Mouse (Mus musculus): ENCODE results near the gene Thrb. TPM values are rescaled to one million over a fixed set of nuclear protein-coding genes. Genes with fewer than 3 reads are reported as not detected.

The Thrb gene
- total RNA-seq, 2 experiments from 2014 or later, result 27.0 to 92.2 TPM

DNA sequence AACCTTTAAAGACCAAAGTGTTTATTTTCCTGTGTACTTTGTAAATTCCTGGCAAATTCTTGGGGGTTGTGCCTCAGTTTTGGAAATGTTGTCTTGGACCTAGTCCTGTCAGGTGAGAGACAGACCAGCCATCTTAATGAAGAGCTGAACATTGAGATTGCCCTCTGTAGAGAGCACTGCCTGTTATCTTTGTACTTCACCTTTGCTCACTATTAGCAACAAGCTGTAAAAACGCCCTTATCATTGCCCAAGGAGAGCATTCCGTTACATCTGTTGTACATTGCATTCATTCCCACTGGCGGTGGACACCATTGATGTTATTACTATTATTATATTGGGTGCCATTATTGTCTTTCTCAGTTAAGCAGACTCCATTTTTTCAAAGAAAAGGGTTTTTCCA lies 40.2 kb downstream of the Thrb start:
- no peak for DNase-seq (ENCODE audit: low spot score in 2 of 2)

DNA sequence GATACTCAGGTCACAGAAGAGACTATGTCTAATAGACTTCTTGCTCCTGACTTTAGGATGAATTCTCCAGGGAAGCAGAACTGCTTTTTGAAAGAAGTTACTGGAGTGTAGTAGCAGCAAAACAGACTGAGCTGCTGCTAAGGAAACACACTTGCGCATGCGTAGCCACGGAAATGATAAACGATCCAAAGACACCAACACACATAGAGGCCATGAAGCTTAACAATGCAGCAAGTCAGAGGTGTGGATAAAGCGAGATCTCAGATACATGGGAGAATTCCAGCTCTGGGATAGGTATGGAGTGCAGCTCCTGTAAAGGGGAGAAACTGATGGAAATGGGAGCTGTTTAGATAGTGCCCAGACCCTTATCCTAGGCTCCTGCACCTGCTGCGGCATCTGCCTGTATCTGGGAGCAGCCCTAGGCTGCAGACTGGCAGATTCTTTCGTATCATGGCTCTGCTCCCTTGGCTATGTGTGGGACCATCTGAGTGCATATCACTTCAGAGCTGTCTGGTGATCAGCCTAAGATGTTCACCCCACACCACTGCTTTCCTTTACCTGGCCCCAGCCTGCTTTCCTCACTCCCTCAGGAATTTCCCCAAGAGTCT lies 53.3 kb downstream of the Thrb start:
- no peak for DNase-seq (ENCODE audit: low spot score in 2 of 2)

DNA sequence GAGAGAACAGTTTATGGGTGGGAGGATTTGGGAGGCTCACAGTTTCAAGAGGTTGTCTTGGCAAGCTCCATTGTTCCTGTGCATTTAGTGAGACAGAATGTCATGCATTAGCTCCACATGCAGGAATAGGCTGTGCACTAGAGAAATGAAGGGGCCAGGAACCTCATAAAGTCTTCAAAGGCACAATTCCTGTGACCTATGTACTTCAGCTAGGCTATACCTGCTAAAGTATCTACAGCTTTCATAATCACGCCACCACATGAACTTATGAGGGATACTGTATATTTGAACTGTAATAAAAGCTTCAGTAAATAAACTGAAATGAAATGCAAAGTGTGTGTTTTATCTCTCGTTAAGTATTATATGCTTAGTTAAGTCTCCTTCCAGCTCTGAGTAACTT lies 59.4 kb downstream of the Thrb start:
- no peak for DNase-seq (ENCODE audit: low spot score in 2 of 2)

DNA sequence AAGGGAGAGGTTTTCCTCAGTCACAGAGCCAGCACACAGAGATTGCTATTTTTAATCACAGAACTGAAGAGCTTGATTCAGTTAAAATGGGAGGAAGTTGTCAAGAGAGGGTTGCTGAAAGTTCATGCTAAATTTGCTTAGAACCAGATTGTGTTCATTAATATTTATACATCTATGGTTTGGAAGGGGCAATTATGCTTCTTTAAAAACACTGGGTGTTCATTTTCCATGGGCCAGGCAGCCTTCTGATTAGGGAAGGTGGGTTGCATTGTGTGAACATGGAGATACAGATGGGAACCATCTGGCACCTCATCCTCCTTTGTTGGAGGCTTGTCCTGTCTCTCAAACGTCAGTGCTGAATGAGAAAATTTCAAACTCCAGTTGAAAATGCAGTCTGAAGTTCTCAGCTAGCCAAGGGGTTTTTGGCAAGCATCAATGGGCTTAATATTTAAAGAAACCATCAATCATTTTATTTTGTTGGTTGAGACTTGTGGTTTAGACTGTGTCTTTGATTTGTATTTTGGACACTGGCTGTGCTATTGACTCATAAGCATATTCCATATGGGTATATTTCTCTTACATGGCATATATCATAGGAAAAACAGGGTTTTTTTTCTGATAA lies 62.9 kb downstream of the Thrb start:
- no peak for DNase-seq (ENCODE audit: low spot score in 2 of 2)

DNA sequence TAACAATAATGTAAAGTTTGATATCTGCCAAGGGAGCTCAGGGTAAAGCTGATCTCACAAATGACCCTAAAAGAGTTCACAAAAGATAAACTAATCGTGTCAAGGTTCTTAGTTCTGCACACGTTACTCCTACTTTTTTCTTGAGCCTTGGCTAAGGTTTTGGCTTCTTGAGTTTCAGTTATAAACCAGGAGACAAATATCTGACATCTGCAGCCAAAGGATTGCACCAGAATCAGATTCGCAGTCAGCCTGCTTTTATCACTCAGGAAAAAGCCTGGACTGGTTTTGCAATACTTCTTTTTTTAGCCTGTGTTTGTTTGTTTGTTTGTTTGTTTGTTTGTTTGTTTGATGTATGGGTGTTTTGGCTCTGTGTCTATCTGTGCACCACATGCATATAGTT lies 64.5 kb downstream of the Thrb start:
- DNase-seq (ENCODE audit: low spot score in 2 of 2), result no peak

DNA sequence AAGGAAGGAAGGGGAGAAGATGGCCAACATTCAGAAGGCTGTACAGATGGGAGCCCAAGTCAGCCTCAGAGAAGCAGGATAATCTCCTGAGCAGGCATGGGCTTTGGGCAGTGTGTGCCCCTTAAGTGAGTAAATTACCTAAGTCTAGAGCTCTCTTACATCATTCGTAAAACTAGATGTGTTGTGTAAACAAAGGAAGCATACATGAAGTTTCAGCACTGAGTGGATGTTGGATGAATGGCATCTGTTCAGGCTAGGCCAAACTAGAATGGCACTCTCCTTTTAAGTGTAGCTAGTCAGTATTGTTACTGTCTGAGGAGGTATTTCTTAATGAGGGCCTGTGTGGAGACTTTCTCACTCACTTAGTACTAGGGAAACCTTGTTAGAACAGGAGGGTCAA lies 66.8 kb downstream of the Thrb start:
- no peak for DNase-seq (ENCODE audit: low spot score in 2 of 2)

DNA sequence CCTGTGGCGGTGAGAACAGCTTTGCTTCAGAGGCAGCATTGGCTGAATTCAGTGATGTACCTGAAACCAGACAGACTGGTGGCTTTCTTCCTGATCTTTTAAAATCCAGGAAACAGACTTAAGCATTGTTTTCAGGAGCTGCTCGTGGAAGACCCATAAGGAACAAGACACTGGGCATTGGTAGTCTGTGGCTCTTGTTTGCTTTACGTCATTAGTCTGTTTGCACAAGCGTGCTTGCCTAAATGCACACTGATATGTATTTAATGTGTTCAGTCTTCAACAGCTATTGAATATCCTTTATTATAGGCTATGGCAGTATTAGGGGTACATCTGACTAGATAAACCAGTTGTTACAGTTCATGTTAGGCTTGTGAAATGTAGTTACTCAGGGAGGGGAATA lies 67.8 kb downstream of the Thrb start:
- DNase-seq (ENCODE audit: low spot score in 2 of 2), result no peak

DNA sequence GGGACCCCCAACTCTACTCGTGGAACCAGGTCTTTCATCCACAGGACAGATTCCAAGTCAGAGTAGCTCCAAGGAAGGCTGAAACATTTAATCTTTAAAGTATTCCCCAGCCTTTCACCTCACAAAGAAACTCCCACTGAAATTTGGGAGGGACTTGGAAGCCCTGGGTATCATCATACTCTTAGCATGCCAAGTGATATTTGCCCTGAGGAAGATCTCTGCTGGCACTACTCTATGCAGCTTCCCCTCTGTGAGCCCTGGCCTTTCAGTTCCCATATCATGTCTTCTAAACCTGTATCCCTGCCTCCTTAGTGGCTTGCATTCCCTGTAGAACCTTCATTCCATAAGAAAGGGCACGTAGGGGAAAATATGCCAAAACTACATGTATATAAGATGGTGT lies 68.8 kb downstream of the Thrb start:
- no peak for DNase-seq (ENCODE audit: low spot score in 2 of 2)

DNA sequence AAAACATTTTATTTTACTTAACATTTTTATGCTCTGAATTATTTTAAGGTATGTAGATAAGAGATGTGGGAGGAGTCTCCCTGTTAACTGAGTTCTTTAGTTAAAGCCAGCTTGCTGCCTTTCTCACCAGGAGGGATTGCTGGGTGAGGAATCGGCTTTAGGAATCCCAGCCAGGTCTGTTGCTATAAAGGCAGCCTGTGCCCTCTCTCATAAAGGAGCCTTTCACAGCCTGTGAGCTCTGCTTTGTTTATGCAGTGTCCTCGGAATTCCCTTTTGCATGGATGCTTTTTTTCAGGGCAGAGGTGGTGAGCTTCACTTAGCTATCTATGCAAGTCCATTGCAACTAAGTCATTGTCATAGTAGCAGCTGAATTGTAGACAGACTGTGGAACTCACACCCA lies 71.0 kb downstream of the Thrb start:
- DNase-seq (ENCODE audit: low spot score in 2 of 2), result no peak

DNA sequence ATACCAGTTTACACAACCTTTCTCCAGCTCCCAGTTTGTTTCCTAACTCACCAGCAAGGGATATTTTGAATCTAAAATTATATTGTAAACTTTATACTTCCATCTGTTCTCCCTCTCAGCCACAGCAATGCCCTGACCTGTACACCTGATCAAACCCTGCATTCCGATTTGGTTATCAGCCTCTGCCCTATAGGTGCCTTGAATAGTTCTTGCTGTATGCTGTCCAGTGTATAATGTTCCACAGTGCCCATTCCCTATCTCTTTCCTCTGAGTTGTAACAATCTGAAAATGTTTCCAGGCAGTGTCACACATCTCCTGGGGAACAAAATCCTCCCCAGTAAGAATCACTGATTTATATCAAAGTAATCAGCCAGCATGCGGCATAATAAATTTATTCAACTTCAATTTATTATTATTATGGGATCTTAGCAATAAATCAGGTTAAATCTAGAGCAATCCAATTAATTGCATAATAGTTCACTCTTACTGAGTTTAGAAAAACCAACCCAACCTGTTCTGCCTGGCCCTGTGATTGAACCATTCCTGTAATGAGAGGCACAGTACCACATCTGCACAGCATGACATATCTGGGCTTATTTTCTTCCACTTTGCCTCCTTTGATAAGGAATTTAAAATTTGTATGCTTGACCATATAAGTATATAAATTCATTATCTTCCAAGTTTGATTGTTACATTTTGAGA lies 73.2 kb downstream of the Thrb start:
- DNase-seq (ENCODE audit: low spot score in 2 of 2), result no peak

DNA sequence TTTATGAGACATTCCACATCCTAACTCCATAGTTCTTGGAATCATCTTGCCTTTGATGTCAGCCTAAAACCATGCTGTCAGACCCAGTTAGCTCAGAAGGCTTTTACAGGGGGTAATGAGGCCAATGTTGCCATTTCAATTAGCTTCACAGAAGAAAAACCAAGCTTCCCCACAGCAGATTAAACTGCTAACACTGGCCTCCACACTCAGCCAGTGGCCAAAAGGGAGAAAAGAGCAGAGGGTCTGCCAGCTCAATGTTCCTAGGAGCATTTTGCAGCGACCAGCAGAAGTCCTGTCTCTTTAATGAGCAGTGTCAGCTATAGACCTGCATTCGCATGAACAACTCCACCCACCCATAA lies 73.7 kb downstream of the Thrb start:
- DNase-seq (ENCODE audit: low spot score in 2 of 2), result no peak

DNA sequence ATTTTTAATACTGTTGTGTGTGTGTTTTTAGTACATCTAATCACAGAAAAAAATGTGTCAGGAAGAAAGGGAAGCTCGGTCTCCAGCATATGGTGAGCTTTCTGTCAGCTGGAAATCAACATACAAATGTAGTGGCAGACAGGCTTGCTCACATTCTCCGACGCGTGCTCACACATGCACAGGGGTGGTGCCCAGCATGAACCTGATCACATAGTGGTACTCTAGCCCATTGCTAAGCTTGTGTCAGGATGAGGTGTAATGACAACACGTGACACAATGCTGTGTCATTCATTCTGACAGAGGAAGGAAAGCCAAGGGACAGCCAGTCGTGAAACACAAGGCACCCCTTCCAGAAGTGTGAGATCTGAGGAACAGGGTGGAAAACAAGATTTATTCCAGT lies 75.4 kb downstream of the Thrb start:
- no peak for DNase-seq (ENCODE audit: low spot score in 2 of 2)

DNA sequence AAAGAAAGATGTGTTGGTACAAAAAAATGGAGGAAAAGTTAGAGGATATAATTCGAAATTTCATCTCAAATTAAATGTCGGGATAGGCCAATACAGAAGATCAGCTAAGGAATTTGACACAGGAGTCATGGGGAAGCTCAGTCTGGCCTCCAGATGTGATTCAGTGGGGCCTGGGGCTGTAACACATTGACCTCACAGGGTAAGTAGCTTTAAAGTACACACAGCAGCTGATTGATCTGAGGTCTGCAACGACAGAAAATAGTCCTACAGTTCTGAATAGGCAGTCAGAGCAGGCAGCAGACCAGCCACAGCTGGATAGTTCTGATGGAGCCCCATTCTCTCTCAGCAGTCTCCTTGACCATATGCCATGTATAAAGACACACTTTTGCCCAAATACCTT lies 80.8 kb downstream of the Thrb start:
- DNase-seq (ENCODE audit: low spot score in 2 of 2), result no peak

DNA sequence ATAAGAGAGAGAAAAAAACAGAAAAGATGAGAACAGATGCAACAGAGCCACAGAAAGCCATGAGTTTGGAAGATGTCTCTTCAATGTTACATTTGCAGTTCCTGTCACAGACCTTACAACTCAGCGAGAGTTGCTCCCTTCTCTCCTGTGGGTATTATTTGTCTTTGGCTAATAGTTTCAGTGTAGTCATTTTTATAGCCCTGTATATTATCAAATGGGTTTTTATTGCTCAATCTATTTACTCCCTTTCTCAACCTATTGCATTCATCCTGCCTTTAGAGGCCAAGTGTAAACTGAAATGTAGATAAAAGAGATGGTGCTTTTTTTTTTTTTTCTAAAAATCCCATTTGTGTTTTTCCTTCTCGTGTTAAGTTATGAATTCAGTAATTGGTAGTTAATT lies 82.2 kb downstream of the Thrb start:
- DNase-seq (ENCODE audit: low spot score in 2 of 2), result no peak

DNA sequence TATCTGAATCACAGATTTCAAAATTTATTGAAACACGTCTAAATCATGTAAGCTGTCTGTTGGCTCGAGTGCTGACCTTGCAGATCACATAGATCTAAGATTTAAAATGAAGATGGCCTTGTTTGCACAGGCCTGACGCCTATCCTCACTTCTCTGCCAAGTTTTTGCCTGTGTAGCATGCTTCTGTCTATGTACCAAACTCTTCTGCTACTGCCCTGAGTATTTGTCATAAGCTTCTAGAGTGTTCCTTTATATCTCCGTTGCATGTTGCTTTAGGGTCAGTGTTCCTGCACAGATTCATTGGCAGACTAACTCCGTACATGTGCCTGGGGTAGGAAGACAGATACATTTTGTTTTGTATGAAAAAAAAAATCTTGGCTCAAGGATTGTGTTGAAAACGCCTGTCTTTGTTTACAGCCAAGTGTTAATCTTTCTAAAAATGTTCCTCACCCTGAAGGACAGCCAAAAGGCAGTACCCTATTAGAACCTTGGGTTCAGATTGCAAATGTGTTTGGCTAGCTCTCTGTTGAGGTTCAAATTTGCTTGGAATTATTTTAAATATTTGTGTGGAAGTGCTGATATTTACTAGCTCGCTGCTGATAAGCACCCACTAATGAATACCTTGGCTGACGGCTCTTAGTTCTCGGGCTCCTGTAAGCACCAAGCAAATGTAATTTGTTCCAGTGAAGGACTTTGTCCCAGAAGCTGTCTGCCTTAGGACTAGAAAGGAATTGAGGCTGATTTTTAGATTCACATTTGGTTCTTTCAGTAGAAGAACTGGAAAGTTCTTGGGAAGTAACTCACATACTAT lies 83.0 kb downstream of the Thrb start:
- DNase-seq (ENCODE audit: low spot score in 2 of 2), result no peak

DNA sequence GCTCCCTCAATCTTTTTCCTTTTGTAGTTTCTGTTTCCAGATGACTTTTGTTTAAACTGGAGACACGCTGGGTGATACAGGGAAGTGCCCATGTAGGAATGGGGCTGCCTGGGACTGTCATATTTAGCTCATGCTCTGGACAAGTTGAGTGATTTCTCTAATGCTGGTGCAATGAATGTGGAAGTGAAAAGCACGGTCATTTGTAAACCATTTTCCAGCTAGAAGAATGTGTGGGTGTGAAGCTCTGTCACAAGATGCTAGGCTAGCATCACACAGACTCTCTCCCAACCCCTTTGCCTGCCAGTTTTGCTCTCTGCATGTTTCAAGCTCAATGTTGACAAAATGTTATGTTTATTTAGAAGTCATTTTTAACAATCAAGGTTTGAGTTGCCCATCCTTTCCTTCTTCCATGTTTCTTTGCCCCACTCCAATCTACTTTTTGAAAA lies 83.7 kb downstream of the Thrb start:
- no peak for DNase-seq (ENCODE audit: low spot score in 2 of 2)

DNA sequence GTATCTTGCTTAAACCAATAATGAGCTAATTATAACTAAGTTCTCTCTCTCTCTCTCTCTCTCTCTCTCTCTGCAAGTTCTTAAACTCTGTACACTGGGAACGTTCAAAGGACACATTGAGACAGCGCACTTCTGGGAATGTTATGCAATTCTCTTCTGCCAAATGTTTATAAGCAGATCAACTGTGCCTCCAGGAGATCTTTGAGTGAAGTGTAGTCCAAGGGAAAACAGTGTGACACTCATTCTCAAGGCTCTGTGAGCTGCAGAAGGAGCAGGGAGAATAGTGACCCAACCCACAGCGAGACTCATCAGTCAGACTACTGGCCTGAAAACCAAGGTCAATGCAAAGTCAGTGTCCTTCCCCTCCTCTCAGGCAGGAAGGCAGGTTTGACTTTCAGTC lies 87.9 kb downstream of the Thrb start:
- no peak for DNase-seq (ENCODE audit: low spot score in 2 of 2)

DNA sequence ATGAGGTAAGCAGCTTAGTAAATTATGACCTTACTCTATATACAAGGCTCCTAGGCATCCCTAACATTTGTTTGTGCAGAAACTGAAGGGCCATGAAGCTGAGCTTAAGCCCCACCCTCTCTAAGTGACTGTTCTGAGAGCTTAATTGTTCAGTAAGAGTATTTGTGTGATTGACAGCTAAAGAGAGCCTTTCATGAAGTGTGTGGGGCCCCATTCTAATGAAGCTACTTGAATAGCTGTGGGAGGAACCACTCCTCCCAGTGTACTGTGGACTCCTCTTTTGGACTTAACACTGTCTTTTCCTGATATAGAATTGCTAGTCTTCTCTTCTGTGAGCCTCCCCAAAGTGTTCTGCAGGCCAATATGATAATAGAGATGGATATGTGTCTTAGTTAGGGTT lies 88.9 kb downstream of the Thrb start:
- no peak for DNase-seq (ENCODE audit: low spot score in 2 of 2)

DNA sequence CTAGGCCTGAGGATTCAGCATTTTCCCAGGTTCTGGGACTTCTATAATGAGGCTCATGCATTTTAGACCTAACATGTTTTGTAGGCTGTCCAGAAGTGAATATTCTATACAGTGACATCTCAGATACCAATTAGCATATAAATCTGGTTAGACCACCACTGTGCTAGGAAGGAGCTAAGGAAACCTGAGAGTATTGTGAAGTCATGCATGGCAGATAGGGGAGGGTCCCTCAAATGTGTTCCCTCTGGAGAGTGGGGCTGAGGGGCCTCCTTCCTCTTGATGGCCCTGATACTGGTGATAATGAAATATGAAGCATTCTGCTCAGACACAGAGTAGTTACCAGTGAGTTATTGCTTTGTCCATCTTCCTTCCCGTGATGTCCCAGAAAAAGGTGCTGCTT lies 91.8 kb downstream of the Thrb start:
- DNase-seq (ENCODE audit: low spot score in 2 of 2), result no peak

DNA sequence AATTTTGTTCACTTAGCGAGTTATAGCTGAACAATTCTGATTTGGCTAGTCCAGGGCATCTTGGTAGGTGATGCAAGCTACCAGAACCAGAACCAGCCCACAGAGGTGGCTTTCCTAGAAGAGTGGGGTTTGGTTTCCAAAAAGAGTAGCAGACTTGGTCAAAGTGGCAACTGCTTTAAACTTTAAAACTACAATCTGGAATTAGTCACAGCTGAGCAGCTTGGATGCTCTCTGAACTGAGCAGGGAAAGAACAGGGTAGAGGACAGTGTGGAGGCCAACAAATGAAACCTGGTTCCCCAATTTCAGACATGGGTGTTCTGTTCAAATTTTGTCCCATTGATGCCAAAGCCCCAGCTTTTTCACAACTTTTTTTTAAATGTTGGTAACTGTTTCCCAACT lies 93.4 kb downstream of the Thrb start:
- DNase-seq (ENCODE audit: low spot score in 2 of 2), result no peak

DNA sequence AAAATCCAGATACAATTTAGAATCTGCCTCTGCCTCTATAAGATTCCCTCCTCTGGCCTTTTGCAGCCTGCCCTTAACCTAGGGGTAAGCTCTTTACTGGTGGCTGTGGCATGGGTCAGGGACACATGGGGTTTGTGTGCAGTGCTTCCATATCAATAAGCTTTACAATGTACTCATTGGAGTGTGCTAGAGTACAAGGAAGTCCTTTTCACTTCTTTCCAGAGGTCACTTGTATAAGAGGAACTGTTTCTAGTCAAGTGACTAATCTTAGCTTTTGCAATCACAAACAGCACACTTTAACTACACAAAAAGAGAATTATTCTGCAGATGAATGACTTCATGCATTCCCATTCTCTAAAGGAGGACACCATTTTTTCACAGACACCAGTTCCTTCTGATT lies 96.7 kb downstream of the Thrb start:
- DNase-seq (ENCODE audit: low spot score in 2 of 2), result no peak

DNA sequence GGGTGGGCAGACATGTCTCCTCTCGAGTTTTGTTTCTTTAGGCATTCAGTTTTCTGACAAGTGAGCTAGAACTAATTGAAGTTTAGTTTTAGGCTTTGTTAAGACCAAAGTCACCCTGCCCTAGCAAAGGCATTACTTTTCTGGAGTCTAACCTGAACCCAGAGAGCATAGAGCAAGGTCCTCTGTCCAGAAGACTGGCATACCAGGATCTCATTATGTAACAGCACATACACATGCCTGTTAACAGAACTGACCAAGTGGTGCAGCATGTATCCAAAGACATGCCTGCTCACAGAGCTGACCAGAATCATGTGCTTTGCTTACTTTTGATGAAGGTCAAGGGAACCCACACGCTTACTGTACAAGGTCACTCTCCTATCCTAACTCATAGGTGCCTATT lies 107.9 kb downstream of the Thrb start:
- no peak for DNase-seq (ENCODE audit: low spot score in 2 of 2)
